Mouse (Mus musculus) C2C12 (cell line): ENCODE results near the gene Nup88.

ENCODE experiments used
- CTCF ChIP-seq: IDR thresholded peaks from one replicate; pipeline ENCODE4 v1.5.1; 2011; ENCODE audit not compliant: control insufficient read depth, insufficient read depth, insufficient read length
- FOSL1 ChIP-seq: IDR thresholded peaks from one replicate; pipeline ENCODE4 v1.8.0; 2011; ENCODE audit warnings: mild to moderate bottlenecking, low read length; ENCODE audit not compliant: poor library complexity, insufficient read depth, severe bottlenecking
- MAX ChIP-seq: IDR thresholded peaks from one replicate; pipeline ENCODE4 v1.6.1; 2011; ENCODE audit warnings: mild to moderate bottlenecking, control low read depth
- MYOG ChIP-seq: IDR thresholded peaks from one replicate; pipeline ENCODE4 v1.6.1; 2011; ENCODE audit not compliant: control insufficient read depth, insufficient read length; ENCODE audit errors: extremely low read depth
- USF1 ChIP-seq: IDR thresholded peaks from one replicate; pipeline ENCODE4 v1.6.1; 2011; ENCODE audit warnings: low read depth, mild to moderate bottlenecking, control low read depth, moderate library complexity

GRCm38 (mm10) chr11:70917896-70918295 is 51.9 kb downstream of the Nup88 start:
- no peak for TF ChIP-seq CTCF
- TF ChIP-seq USF1, result no peak
- no peak for TF ChIP-seq MAX
- TF ChIP-seq FOSL1, result no peak
- no peak for TF ChIP-seq MYOG
